Mouse (Mus musculus): ENCODE measurements around the gene Fam71f1. TPM values are rescaled to one million over a fixed set of nuclear protein-coding genes. Genes with fewer than 3 reads are reported as not detected.

The Fam71f1 gene
- total and polyA plus RNA-seq, 3 experiments, result 0.13 TPM; not detected in 2

- H3K79me2 ChIP-seq (ENCODE audit: control insufficient read depth, insufficient read depth, low read length, poor library complexity), result peaks cover 3% of the 10 kb centered on the region
- no peak overlapping the region for H3K9ac ChIP-seq (ENCODE audit: control insufficient read depth, low read depth, low read length, poor library complexity, severe bottlenecking)
- H3K4me3 ChIP-seq (ENCODE audit: control insufficient read depth in 1 of 2, insufficient read depth in 1 of 2, low read depth in 2 of 2, low read length in 2 of 2), result no peak overlapping the region
- H3K27me3 ChIP-seq (ENCODE audit: control insufficient read depth in 1 of 2, insufficient read depth in 2 of 2, low read length in 2 of 2), result no peaks in the 10 kb centered on the region
- H3K4me1 ChIP-seq (ENCODE audit: control insufficient read depth in 1 of 2, insufficient read depth in 2 of 2, low read length in 2 of 2), result peaks cover 0 to 8% of the 10 kb centered on the region in 2 experiments; a peak in 1 of 4 replicates
- H3K36me3 ChIP-seq (ENCODE audit: control insufficient read depth in 1 of 2, insufficient read depth in 2 of 2, low read length in 2 of 2), result peaks cover 0 to 6% of the 10 kb centered on the region in 2 experiments; a peak in 3 of 4 replicates
- H3K9me3 ChIP-seq (replicated peaks; ENCODE audit: insufficient read depth, low read length), result no peaks in the 10 kb centered on the region
- TF ChIP-seq NELFE (IDR thresholded peaks at IDR 0.05; ENCODE audit: low read depth, low read length) (no peak), ZNF384 (IDR thresholded peaks at IDR 0.05; ENCODE audit: low read depth, low read length) (no peak), CHD1 (IDR thresholded peaks at IDR 0.05; ENCODE audit: low read depth, low read length) (no peak), RAD21 (IDR thresholded peaks at IDR 0.05; ENCODE audit: low read depth, low read length) (no peak), JUND (IDR thresholded peaks at IDR 0.05; ENCODE audit: low read depth, low read length) (no peak), ELF1 (IDR thresholded peaks at IDR 0.05; ENCODE audit: low read depth, low read length) (no peak), CHD2 (IDR thresholded peaks at IDR 0.05; ENCODE audit: low read length) (no peak), POLR2A (IDR thresholded peaks at IDR 0.05; ENCODE audit: control insufficient read depth in 1 of 2, insufficient read depth in 1 of 2, low read depth in 1 of 2, low read length in 2 of 2, poor library complexity in 1 of 2) (no peak), ETS1 (IDR thresholded peaks at IDR 0.05; ENCODE audit: low read depth, low read length) (no peak), ZKSCAN1 (IDR thresholded peaks at IDR 0.05; ENCODE audit: low read depth, low read length) (no peak), ZC3H11A (IDR thresholded peaks at IDR 0.05; ENCODE audit: low read depth, low read length) (no peak), MAFK (IDR thresholded peaks at IDR 0.05; ENCODE audit: borderline replicate concordance, low read depth, low read length) (no peak), USF1 (IDR thresholded peaks at IDR 0.05; ENCODE audit: low read depth, low read length) (no peak), GATA1 (IDR thresholded peaks at IDR 0.05; ENCODE audit: low read depth, low read length) (no peak), BHLHE40 (IDR thresholded peaks at IDR 0.05; ENCODE audit: borderline replicate concordance, low read depth, low read length) (no peak), NRF1 (IDR thresholded peaks at IDR 0.05; ENCODE audit: insufficient read depth, low read depth, low read length, poor library complexity, severe bottlenecking) (no peak), MEF2A (IDR thresholded peaks at IDR 0.05; ENCODE audit: extremely low read depth, insufficient replicate concordance, low read depth, low read length, poor library complexity, severe bottlenecking) (no peak), GABPA (IDR thresholded peaks at IDR 0.05; ENCODE audit: low read depth, low read length) (no peak), MYB (IDR thresholded peaks at IDR 0.05; ENCODE audit: low read depth, low read length) (no peak), TBP (IDR thresholded peaks at IDR 0.05; ENCODE audit: low read depth, low read length) (no peak)
- no peak for DNase-seq (ENCODE audit: low read depth, low spot score)
- H3K27ac ChIP-seq (ENCODE audit: control insufficient read depth, low read depth, low read length), result no peak overlapping the region
Observed at GRCm38 (mm10) chr6:29276746-29277145, 42.2 kb upstream of the Fam71f1 start.
